Mouse (Mus musculus): ENCODE measurements around the gene Sh3bgrl2. TPM values are rescaled to one million over a fixed set of nuclear protein-coding genes. Genes with fewer than 3 reads are reported as not detected.

The Sh3bgrl2 gene
- polyA plus RNA-seq, 1 experiment from 2014 or later = 7.0 TPM

DNA sequence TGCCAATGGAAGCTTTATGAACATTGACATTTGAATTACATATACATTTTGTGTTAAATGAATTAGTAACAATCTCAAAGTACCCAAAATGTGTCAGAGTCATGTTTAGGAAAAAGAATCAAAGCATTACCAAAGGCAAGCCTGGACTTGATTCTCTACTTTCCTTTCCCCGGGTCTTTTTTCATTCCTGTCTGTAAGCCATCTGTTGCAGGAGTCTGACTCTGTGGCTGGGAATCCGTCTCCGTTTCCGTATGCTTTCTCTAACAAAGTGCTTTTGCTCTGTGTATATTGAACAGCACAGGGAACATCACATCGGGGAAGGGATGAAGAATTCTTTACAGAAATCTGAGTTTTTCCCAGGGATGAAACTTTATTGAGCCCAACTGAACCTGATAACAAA lies 77.0 kb downstream of the Sh3bgrl2 start:
- Histone ChIP-seq H3K27ac (no peak overlapping the region), H3K27me3 (replicated peaks) (no peaks in the 10 kb centered on the region), H3K4me1 (peaks cover 8% of the 10 kb centered on the region; the same call in 1 of the 2 replicates), H3K4me2 (replicated peaks) (no peak overlapping the region), H3K36me3 (no peaks in the 10 kb centered on the region), H3K4me3 (no peak overlapping the region), H3K9me3 (no peaks in the 10 kb centered on the region), H3K9ac (no peak overlapping the region)
- ATAC-seq (ENCODE audit: low FRiP score, low read depth) = no peak
- 74% methylated on average over 5 of the region's 5 CpGs for WGBS

DNA sequence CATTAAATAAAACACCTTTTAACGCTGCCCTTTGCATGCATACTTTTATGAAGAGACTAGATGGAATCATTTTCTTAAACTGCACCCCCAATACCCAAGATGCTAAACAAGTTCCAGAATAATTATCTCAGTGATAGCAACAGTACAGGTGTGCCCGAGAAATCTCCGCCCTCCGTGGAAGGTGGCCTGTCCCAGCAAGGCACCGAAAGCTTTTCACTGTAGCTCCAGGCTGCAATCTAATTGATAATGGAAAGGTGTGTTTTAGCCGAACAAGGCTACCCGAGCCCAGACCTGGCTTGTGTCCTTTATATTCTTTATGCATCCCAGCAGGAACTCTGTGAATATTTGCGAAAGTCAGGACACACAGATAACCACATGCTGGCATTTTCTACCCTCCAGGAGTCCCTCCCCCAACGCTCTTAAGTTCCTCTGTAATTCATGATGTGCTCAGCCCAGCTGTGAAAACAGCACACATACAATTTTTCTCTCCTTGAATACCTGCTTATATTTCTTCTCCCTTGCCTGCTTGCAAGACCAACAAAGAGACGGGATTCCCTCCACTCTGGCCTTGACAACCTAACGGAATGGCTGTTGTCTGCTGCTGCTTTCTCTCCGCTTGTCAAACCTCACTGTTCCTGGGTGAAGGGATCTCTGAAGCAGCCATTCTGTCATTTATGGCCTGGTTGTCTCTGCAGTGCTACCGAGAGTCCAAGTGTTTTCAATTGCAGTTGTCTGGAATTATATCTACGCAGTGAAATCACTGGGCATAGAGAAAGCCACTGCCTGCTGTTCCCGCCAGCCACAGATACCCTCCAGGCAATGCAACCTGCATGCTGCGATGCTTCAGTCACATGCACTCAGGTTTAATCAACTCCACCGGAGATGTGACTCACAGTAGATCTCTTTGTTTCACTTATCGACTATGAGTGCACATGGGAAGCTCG lies 80.8 kb downstream of the Sh3bgrl2 start:
- ATAC-seq (ENCODE audit: low FRiP score, low read depth) = peak; percentile 74
- no peaks in the 10 kb centered on the region for H3K9me3 ChIP-seq
- peak overlapping the region; percentile 39 for H3K27ac ChIP-seq
- peak overlapping the region; percentile 40 for H3K4me2 ChIP-seq (replicated peaks)
- WGBS = 34% methylated on average over 19 of the region's 19 CpGs
- H3K4me1 ChIP-seq = peaks cover 8% of the 10 kb centered on the region; the same call in 1 of the 2 replicates
- H3K4me3 ChIP-seq = no peak overlapping the region
- no peaks in the 10 kb centered on the region for H3K27me3 ChIP-seq (replicated peaks)
- H3K36me3 ChIP-seq = no peaks in the 10 kb centered on the region
- no peak overlapping the region for H3K9ac ChIP-seq

DNA sequence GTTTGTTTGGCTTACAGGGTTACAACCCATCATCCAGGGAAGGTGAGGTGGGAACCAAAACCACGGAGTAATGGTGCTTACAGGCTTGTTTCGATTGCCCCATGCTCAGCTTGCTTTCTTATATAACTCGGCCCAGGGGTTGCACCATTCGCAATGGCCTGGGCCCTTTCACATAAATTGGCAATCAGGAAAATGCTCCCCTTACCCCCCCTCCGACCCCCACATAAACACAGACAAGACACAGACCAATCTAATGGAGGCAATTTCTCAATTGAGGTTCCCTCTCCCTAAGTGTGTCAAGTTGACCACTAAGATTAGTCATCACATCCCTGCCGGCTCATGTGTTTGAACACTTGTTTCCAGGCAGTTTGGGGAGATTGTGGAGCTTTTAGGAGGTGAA lies 82.2 kb downstream of the Sh3bgrl2 start:
- Histone ChIP-seq H3K27me3 (replicated peaks) (no peaks in the 10 kb centered on the region), H3K9me3 (no peaks in the 10 kb centered on the region), H3K4me3 (no peak overlapping the region), H3K9ac (no peak overlapping the region), H3K36me3 (no peaks in the 10 kb centered on the region), H3K4me2 (replicated peaks) (no peak overlapping the region), H3K27ac (no peak overlapping the region), H3K4me1 (peaks cover 8% of the 10 kb centered on the region; the same call in 1 of the 2 replicates)
- ATAC-seq (ENCODE audit: low FRiP score, low read depth) = no peak
- WGBS = 68% methylated on average over 6 of the region's 6 CpGs

DNA sequence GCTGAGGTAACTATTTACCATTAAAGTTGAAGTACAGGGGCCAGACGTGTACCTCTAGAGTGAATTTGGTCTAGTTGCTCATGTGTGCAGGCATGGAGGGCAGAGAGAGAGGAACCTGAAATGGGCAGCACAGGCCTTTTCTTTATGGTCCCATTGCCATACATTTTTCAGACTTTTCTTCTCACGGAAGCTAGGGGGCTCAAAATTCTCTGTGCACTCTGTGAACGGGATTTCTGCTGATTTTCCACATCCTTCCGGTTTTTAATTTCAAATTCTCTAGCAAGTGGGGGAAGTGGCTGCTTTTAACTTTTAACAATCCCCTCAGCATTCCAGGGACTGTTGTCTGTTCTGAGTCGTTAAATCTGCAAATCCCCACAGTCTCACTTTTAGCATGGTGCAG lies 83.8 kb downstream of the Sh3bgrl2 start:
- Histone ChIP-seq H3K4me1 (peaks cover 15% of the 10 kb centered on the region; the same call in 1 of the 2 replicates), H3K9ac (no peak overlapping the region), H3K4me3 (no peak overlapping the region), H3K4me2 (replicated peaks) (no peak overlapping the region), H3K27me3 (replicated peaks) (no peaks in the 10 kb centered on the region), H3K27ac (no peak overlapping the region), H3K36me3 (no peaks in the 10 kb centered on the region), H3K9me3 (no peaks in the 10 kb centered on the region)
- no peak for ATAC-seq (ENCODE audit: low FRiP score, low read depth)
- WGBS = 51% methylated on average over 5 of the region's 5 CpGs

DNA sequence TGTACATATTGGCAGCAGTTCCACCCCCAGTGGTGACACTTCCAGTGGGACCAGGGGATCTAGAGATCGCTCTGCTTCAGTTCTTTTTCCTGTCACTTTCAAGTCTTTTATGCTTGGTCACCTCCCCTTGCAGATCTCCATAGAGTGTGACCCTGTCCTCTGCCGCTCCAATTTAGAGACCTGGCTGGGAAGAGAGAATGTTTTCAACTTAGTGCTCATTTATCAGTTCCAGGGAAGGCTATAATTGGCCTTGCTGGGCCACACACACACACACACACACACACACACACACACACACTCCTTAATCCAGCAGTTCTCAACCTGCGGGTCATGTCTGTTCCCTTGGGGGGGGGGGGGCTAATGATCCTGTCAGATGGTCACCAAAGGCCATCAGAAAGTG lies 86.6 kb downstream of the Sh3bgrl2 start:
- ATAC-seq (ENCODE audit: low FRiP score, low read depth) = no peak
- 34% methylated on average over 3 of the region's 3 CpGs for WGBS

DNA sequence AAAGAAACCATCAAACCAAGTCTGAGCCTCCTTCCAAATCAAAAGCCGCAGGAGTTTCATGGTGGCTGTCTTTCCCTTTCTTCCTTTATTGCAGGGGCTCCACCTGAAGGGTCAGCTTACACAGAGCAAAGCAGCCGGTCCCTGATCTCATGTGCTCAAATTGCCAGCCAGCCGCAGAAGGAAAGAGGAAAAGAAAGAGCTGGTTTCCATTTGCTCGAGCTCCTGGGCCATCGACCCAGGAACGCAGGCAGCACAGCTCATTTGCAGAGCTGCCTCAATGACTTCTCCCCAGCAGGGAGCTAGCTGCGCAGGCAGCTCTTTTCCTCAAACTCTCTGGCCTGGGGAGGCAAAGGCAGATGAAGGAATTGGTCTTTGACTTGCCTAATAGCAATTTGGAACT lies 87.9 kb downstream of the Sh3bgrl2 start:
- ATAC-seq (ENCODE audit: low FRiP score, low read depth) = no peak
- no peaks in the 10 kb centered on the region for H3K27me3 ChIP-seq (replicated peaks)
- H3K9ac ChIP-seq = no peak overlapping the region
- no peak overlapping the region for H3K27ac ChIP-seq
- H3K4me1 ChIP-seq = peaks cover 6% of the 10 kb centered on the region; the same call in 1 of the 2 replicates
- H3K9me3 ChIP-seq = no peaks in the 10 kb centered on the region
- peak overlapping the region; percentile 36 for H3K4me2 ChIP-seq (replicated peaks)
- WGBS = 5% methylated on average over 7 of the region's 7 CpGs
- H3K4me3 ChIP-seq = no peak overlapping the region
- H3K36me3 ChIP-seq = no peaks in the 10 kb centered on the region

More for the DNA sequence above, 86.6 kb downstream of the Sh3bgrl2 start:
- Histone ChIP-seq H3K4me2 (replicated peaks) (no peak overlapping the region), H3K36me3 (no peaks in the 10 kb centered on the region), H3K4me3 (no peak overlapping the region), H3K4me1 (peaks cover 6% of the 10 kb centered on the region; the same call in 1 of the 2 replicates), H3K9me3 (no peaks in the 10 kb centered on the region), H3K27me3 (replicated peaks) (no peaks in the 10 kb centered on the region), H3K27ac (no peak overlapping the region), H3K9ac (no peak overlapping the region)

DNA sequence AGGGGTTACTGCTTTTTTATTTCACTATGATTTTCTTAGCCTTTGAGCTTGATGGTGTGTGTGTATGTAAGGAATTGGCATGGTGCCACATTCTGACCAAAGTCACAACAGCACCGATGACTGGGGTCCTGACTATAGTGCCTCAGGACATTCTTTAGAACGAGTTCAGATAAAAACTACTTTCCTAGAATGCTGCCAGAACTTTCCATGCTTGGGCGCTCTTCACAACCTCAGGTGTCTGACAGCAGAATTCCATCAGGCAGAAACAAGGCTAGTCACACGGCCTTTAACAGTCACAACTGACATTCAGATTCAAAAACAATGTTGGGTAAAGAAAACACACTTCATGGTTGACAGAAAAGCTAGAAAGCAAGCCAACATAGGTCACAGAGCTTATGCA lies 95.0 kb downstream of the Sh3bgrl2 start:
- Histone ChIP-seq H3K9me3 (no peaks in the 10 kb centered on the region), H3K4me3 (no peak overlapping the region), H3K36me3 (no peaks in the 10 kb centered on the region), H3K27ac (no peak overlapping the region), H3K4me1 (no peaks in the 10 kb centered on the region), H3K9ac (no peak overlapping the region), H3K4me2 (replicated peaks) (no peak overlapping the region), H3K27me3 (replicated peaks) (no peaks in the 10 kb centered on the region)
- WGBS = 70% methylated on average over 4 of the region's 4 CpGs
- no peak for ATAC-seq (ENCODE audit: low FRiP score, low read depth)

DNA sequence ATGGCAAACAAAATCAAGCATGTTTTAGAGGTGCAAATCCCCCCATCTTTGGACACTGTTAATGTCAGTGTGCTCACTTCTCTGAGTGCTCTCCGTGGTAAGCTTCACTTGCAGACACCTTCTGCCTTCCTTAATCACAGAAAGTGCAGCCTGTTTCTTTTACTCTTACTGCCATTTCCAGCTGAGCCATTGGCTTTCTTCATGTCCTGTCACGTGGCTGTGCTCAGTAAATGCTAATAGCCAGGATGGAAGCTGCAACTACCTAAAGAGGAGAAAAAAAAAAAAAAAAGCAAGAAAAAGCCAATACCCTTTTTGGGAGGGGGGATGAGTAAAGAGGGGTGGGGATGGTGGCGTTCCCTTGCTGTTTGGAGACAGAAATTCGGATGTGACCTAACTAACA lies 95.7 kb downstream of the Sh3bgrl2 start:
- no peak overlapping the region for H3K4me3 ChIP-seq
- no peaks in the 10 kb centered on the region for H3K27me3 ChIP-seq (replicated peaks)
- no peak overlapping the region for H3K4me2 ChIP-seq (replicated peaks)
- no peak for ATAC-seq (ENCODE audit: low FRiP score, low read depth)
- H3K36me3 ChIP-seq = no peaks in the 10 kb centered on the region
- H3K9me3 ChIP-seq = no peaks in the 10 kb centered on the region
- no peak overlapping the region for H3K9ac ChIP-seq
- WGBS = 54% methylated on average over 4 of the region's 4 CpGs
- no peak overlapping the region for H3K27ac ChIP-seq
- H3K4me1 ChIP-seq = 0 out of 2 replicates have a peak, but pooled peaks cover 3% of the 10 kb centered on the region

DNA sequence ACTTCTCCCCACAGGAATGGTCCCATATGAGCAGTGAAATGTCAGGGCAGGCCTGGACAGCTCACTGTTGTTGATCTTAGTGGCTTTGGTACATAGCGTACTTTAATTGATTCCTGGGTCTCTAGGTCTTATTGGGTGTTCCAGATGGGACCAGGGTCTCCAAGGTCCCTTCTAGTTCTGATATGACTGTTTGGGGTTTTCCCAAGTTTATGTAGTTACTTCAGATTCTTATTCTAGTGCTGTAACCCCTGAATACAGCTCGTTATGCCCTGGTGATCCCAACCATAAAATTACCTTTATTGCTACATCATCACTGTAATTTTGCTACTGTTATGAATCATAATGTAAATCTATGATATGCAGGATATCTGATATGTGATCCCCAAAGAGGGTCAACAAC lies 98.1 kb downstream of the Sh3bgrl2 start:
- H3K9ac ChIP-seq = no peak overlapping the region
- no peaks in the 10 kb centered on the region for H3K27me3 ChIP-seq (replicated peaks)
- H3K36me3 ChIP-seq = no peaks in the 10 kb centered on the region
- H3K4me2 ChIP-seq (replicated peaks) = no peak overlapping the region
- no peaks in the 10 kb centered on the region for H3K9me3 ChIP-seq
- ATAC-seq (ENCODE audit: low FRiP score, low read depth) = no peak
- 0 out of 2 replicates have a peak, but pooled peaks cover 3% of the 10 kb centered on the region for H3K4me1 ChIP-seq
- 88% methylated on average over 2 of the region's 2 CpGs for WGBS
- no peak overlapping the region for H3K27ac ChIP-seq
- no peak overlapping the region for H3K4me3 ChIP-seq

DNA sequence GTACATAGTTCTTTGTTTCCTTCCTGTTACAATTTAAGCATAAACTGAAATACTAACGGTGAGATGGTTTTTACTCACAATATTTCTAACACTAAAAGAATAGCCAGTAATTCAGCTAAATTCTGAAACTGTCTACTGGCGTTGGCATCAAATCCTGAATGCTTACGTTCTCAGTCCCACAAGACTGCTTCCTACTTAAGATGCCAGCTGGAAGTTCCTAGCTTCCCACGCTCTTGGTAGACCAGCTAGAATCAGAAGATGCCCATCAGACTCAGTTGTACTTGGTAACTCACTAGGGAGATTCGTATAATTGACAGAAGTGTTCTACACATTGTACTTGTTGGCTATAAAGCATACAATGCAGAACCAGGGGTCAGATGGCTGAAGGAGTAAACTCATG lies 98.6 kb downstream of the Sh3bgrl2 start:
- no peak overlapping the region for H3K9ac ChIP-seq
- no peaks in the 10 kb centered on the region for H3K27me3 ChIP-seq (replicated peaks)
- no peaks in the 10 kb centered on the region for H3K36me3 ChIP-seq
- no peaks in the 10 kb centered on the region for H3K9me3 ChIP-seq
- no peak overlapping the region for H3K27ac ChIP-seq
- 0 out of 2 replicates have a peak, but pooled peaks cover 3% of the 10 kb centered on the region for H3K4me1 ChIP-seq
- no peak for ATAC-seq (ENCODE audit: low FRiP score, low read depth)
- H3K4me3 ChIP-seq = no peak overlapping the region
- WGBS = 91% methylated on average over 5 of the region's 5 CpGs
- no peak overlapping the region for H3K4me2 ChIP-seq (replicated peaks)

DNA sequence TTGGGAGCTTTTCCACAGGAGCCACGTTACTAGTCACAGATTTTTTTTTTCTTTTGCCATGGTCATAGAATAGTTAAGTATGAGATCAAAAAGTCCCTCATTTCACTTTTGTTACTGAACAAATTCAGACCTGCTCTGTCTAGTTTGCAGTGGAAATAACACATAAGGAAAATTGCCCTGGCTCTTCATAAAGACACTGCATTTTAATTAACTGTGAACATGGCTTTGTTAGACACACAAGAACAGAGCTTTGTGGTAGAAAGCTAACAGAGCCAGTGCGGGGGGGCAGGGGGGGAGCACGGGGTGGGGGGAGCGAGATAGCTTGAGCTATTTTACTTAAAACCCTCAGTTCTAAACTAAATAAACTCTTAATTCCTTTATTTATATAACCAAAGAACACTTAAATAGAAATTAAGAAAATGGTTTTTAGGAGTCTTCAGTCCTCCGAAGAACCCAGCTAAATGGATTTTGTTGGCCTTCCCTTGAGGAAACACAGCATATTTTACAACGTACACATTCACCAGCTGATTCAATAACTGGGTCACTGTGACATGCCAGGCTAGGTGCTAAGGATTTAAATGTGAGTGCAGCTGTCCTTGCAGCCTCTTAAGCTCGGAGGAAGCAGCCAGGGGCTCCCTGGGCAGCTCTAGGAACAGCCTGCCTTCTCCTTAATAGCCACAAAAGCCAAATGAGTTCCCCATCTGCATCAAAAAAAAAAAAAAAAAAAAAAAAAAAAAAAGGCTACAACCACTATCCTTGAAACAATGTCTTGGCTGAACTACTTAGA lies 100.0 kb downstream of the Sh3bgrl2 start:
- WGBS = 31% methylated on average over 7 of the region's 7 CpGs

DNA sequence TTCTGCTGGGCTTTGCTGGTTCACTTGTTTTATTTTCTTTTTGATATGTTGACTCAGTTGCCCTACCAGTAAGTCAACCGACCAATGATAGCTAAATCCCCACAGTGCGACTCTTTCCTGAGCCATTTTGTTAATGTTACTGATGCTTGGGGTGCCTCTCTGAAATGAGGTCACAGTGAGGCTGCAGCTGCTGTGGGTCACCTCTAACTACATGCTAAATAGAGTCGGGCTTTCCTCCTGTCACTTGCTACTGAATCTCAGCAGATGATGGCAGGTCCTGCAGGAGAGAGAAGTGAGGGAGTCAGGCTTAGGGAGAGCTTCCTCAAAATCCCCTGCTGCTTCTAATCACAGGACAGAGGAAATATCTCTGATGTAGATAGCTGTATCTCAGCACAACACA lies 100.6 kb downstream of the Sh3bgrl2 start:
- H3K9me3 ChIP-seq = no peaks in the 10 kb centered on the region
- no peaks in the 10 kb centered on the region for H3K36me3 ChIP-seq
- H3K4me1 ChIP-seq = 0 out of 2 replicates have a peak, but pooled peaks cover 3% of the 10 kb centered on the region
- no peak overlapping the region for H3K9ac ChIP-seq
- H3K4me2 ChIP-seq (replicated peaks) = no peak overlapping the region
- H3K4me3 ChIP-seq = no peak overlapping the region
- no peak for ATAC-seq (ENCODE audit: low FRiP score, low read depth)
- no peaks in the 10 kb centered on the region for H3K27me3 ChIP-seq (replicated peaks)
- H3K27ac ChIP-seq = no peak overlapping the region
- 21% methylated on average over 3 of the region's 3 CpGs for WGBS

More for the DNA sequence above, 100.0 kb downstream of the Sh3bgrl2 start:
- Histone ChIP-seq H3K4me2 (replicated peaks) (no peak overlapping the region), H3K36me3 (no peaks in the 10 kb centered on the region), H3K27me3 (replicated peaks) (no peaks in the 10 kb centered on the region), H3K9me3 (no peaks in the 10 kb centered on the region), H3K4me3 (no peak overlapping the region), H3K9ac (no peak overlapping the region), H3K27ac (no peak overlapping the region), H3K4me1 (0 out of 2 replicates have a peak, but pooled peaks cover 3% of the 10 kb centered on the region)
- 0 out of 2 replicates have a peak, but pooled peaks have one; percentile 49 for ATAC-seq (ENCODE audit: low FRiP score, low read depth)

All from neural tube, embryonic 12.5 days (tissue).